Mouse (Mus musculus) heart, postnatal 10 days (tissue): Measurements from ENCODE around the gene Tmc8. TPM values are rescaled to one million over a fixed set of nuclear protein-coding genes. Genes with fewer than 3 reads are reported as not detected.

ENCODE experiments used
- DNase-seq, 2 experiments: peaks; one replicate each; pipeline ENCODE4 v3.0.0; 2021
- intact Hi-C: fragments of 180-260 bp; cut with DNase I; formaldehyde crosslinking; loops from one replicate; pipeline ENCODE4 v1.15.1; 2025
- total RNA-seq, 2 experiments: library from RNA; stranded (reverse); gene quantifications; 2 replicates each; pipeline ENCODE4 v1.2.3; 2021

The Tmc8 gene
- total RNA-seq, 2 experiments from 2014 or later: 4.4 to 6.4 TPM

- intact Hi-C loops: no loop called here
- no peak for DNase-seq
Observed at GRCm38 (mm10) chr11:117840910-117841309, 59.0 kb downstream of the Tmc8 start.

Other genes with a start within 250 kb of the Tmc8 start
- 10 to 100 TPM; 32.2 to 33.9 TPM for gene Tnrc6c, start 127.8 kb upstream of the Tmc8 start, total RNA-seq
- gene Tmc6, start 122 bp downstream of the Tmc8 start, total RNA-seq: 10 to 100 TPM; 29.4 to 33.7 TPM
- gene 6030468B19Rik, start 15.6 kb downstream of the Tmc8 start, total RNA-seq: not detected
- 1 to 10 TPM; 1.5 to 2.5 TPM for gene Gm20708, start 27.6 kb downstream of the Tmc8 start, total RNA-seq
- gene Syngr2, start 27.6 kb downstream of the Tmc8 start, total RNA-seq: 100 to 1,000 TPM; 100 to 105 TPM
- gene Afmid, start 43.8 kb downstream of the Tmc8 start, total RNA-seq: 1 to 10 TPM; 7.4 to 10.0 TPM
- gene Tk1, start 44.0 kb downstream of the Tmc8 start, total RNA-seq: 10 to 100 TPM; 22.9 to 27.9 TPM
- 10 to 100 TPM; 17.4 to 18.4 TPM for gene Birc5, start 67.2 kb downstream of the Tmc8 start, total RNA-seq
- gene Tmem235, start 78.7 kb downstream of the Tmc8 start, total RNA-seq: not detected
- gene Tha1, start 91.4 kb downstream of the Tmc8 start, total RNA-seq: 1 to 10 TPM; 5.1 to 5.7 TPM
- 1 to 10 TPM; 3.7 to 5.8 TPM for gene Socs3, start 188.0 kb downstream of the Tmc8 start, total RNA-seq
- gene Pgs1, start 204.2 kb downstream of the Tmc8 start, total RNA-seq: 10 to 100 TPM; 21.2 to 23.7 TPM